Mouse (Mus musculus): Measurements from ENCODE around the gene Itga2b. TPM values are rescaled to one million over a fixed set of nuclear protein-coding genes. Genes with fewer than 3 reads are reported as not detected.
A peak's percentile ranks its signal among the peaks of the same experiment; 100 is the strongest.

The Itga2b gene
- total and polyA plus RNA-seq, 2 experiments from 2014 or later = 4.8 to 5.4 TPM

DNA sequence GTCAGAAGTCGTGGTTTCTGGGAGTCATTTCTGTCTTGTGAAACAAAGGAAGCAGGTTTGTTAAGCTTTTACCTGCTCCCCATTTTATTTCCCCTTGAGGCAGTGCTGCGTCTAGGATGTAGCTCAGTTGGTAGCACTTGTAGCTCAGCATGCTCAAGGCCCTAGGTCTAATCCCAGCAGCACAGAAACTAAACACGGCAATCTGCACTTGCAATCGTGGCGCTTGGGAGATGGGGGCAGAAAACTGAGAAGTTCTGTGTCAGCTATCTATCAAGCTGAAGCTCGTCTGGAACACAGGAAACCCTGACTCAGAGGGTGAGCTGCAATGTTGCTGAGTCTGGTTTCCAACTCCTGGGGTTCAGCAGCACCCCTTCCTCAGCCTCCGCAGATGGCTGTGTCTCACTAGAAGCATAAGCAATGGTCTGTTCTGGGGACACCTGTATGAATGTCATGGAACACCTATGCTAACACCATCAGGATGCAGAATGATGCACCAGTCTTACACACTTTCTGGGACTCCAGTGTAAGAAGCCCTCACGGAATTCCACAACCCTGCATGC, 40.9 kb downstream of the Itga2b start:
- H3K9ac ChIP-seq (replicated peaks; ENCODE audit: low read depth, low read length) = no peak overlapping the region
- no peaks in the 10 kb centered on the region for H3K9me3 ChIP-seq (replicated peaks; ENCODE audit: control insufficient read depth, low read length)
- H3K36me3 ChIP-seq (replicated peaks; ENCODE audit: control insufficient read depth, insufficient read depth, low read length) = no peaks in the 10 kb centered on the region; the same call in 1 of the 2 replicates
- WGBS = 59% methylated on average over 8 of the region's 8 CpGs
- H3K4me3 ChIP-seq (ENCODE audit: low read depth, low read length) = no peak overlapping the region
- no peaks in the 10 kb centered on the region for H3K27me3 ChIP-seq (ENCODE audit: control insufficient read depth, insufficient read depth, low read length)
- H3K27ac ChIP-seq (ENCODE audit: low read depth) = no peak overlapping the region
- DNase-seq (ENCODE audit: low spot score) (no peak), ATAC-seq (ENCODE audit: insufficient read depth, low read depth) (no peak)
- no peak for TF ChIP-seq CTCF (IDR thresholded peaks at IDR 0.05; ENCODE audit: low read depth)
- no peak for TF ChIP-seq EP300 (IDR thresholded peaks at IDR 0.05; ENCODE audit: low read depth)
- H3K4me2 ChIP-seq (ENCODE audit: low read depth, low read length) = peak overlapping the region; percentile 99; the same call in 1 of the 2 replicates
- H3K4me1 ChIP-seq (ENCODE audit: control insufficient read depth, insufficient read depth) = peaks cover 16% of the 10 kb centered on the region; the same call in 1 of the 2 replicates

DNA sequence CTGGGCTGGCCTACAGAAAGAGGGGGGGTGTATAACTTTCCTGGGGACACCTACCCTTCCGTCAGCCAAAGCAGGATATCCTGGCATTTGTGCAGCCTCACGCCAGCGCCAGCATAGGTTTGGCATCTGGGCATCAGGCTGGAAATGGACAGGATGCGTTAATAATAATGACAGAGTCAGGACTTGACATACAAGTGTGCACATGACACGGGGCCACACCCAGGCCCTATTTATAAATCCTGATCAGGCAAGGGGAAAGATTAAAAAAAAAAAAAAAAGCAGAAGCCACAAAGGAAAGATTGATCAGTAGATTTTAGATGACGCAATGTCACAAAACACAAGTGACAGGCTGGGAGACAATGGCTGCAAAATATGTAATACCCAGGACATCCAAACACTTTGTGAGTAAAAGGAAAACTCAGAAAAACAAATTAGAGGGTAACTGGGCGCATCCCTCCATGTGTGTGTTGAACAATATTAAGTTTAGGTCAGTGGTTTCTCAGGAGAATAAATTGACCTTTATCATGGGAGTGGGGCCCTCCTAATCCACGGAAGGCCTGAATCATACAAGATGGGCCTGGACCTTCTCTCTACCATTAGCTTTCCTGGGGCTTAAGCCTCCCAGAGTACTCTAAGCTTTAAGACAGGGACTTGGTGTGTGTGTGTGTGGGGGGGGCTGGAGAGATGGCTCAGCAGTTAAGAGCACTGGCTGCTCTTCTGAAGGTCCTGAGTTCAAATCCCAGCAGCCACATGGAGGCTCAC, 44.2 kb downstream of the Itga2b start:
- Histone ChIP-seq H3K27ac (ENCODE audit: low read depth) (no peak overlapping the region), H3K4me2 (ENCODE audit: low read depth, low read length) (no peak overlapping the region), H3K27me3 (ENCODE audit: control insufficient read depth, insufficient read depth, low read length) (no peaks in the 10 kb centered on the region), H3K36me3 (replicated peaks; ENCODE audit: control insufficient read depth, insufficient read depth, low read length) (no peaks in the 10 kb centered on the region), H3K9ac (replicated peaks; ENCODE audit: low read depth, low read length) (no peak overlapping the region), H3K4me3 (ENCODE audit: low read depth, low read length) (no peak overlapping the region), H3K9me3 (replicated peaks; ENCODE audit: control insufficient read depth, low read length) (no peaks in the 10 kb centered on the region; the same call in 1 of the 2 replicates), H3K4me1 (ENCODE audit: control insufficient read depth, insufficient read depth) (peaks cover 4% of the 10 kb centered on the region; the same call in 1 of the 2 replicates)
- no peak for DNase-seq (ENCODE audit: low spot score)
- 67% methylated on average over 8 of the region's 8 CpGs for WGBS
- ATAC-seq (ENCODE audit: insufficient read depth, low read depth) = no peak
- TF ChIP-seq CTCF (IDR thresholded peaks at IDR 0.05; ENCODE audit: low read depth) = no peak
- TF ChIP-seq EP300 (IDR thresholded peaks at IDR 0.05; ENCODE audit: low read depth) = no peak

DNA sequence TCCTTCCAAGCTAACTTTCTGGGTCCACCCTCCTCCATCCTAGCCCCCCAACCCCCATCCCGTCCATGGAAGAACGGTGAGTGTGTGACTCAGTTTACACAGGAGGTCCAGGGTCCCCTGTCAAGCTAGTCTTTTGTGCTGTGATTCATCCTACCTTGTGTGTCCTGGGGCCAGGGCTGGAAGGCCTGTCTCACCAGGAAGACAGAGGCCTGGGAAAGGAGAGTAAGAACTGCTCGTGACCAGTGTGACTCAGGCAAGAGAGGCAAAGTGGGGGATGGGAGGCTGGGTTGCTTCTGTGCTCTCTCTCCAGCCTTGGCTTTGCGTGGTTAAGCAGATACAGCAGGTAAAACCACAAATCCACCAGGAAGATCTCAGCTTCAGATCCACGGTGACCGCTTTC, 45.3 kb downstream of the Itga2b start:
- DNase-seq (ENCODE audit: low spot score) (no peak), ATAC-seq (ENCODE audit: insufficient read depth, low read depth) (no peak)
- no peaks in the 10 kb centered on the region for H3K27me3 ChIP-seq (ENCODE audit: control insufficient read depth, insufficient read depth, low read length)
- H3K4me1 ChIP-seq (ENCODE audit: control insufficient read depth, insufficient read depth) = peaks cover 2% of the 10 kb centered on the region; the same call in 1 of the 2 replicates
- no peak overlapping the region for H3K4me3 ChIP-seq (ENCODE audit: low read depth, low read length)
- H3K9me3 ChIP-seq (replicated peaks; ENCODE audit: control insufficient read depth, low read length) = peaks cover 2% of the 10 kb centered on the region; the same call in 1 of the 2 replicates
- no peak overlapping the region for H3K4me2 ChIP-seq (ENCODE audit: low read depth, low read length)
- H3K9ac ChIP-seq (replicated peaks; ENCODE audit: low read depth, low read length) = no peak overlapping the region
- TF ChIP-seq CTCF (IDR thresholded peaks at IDR 0.05; ENCODE audit: low read depth) (no peak), EP300 (IDR thresholded peaks at IDR 0.05; ENCODE audit: low read depth) (no peak)
- no peak overlapping the region for H3K27ac ChIP-seq (ENCODE audit: low read depth)
- H3K36me3 ChIP-seq (replicated peaks; ENCODE audit: control insufficient read depth, insufficient read depth, low read length) = no peaks in the 10 kb centered on the region
- WGBS = 79% methylated on average over 6 of the region's 6 CpGs

DNA sequence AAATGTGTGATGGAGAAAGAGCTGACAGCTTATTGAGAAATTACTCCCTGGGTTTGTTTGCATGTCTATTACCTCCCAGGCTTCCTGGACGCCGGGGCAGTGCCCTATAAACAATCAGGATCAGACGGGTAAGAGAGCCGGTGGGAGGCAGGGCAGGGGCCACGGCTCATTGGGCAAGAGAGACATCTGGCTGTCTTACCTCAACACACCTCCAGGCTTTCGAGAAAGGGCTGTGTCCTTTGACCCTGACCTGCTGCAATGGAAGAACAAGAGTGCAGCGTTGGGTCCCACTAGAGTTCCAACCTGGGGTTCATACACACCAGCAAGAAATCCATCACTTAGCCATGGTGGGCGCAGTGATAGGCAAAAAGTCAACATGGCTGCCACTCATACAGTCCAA, 48.4 kb downstream of the Itga2b start:
- Histone ChIP-seq H3K4me3 (ENCODE audit: low read depth, low read length) (no peak overlapping the region), H3K27ac (ENCODE audit: low read depth) (no peak overlapping the region), H3K27me3 (ENCODE audit: control insufficient read depth, insufficient read depth, low read length) (no peaks in the 10 kb centered on the region), H3K9me3 (replicated peaks; ENCODE audit: control insufficient read depth, low read length) (peaks cover 3% of the 10 kb centered on the region; the same call in 1 of the 2 replicates), H3K4me2 (ENCODE audit: low read depth, low read length) (no peak overlapping the region), H3K36me3 (replicated peaks; ENCODE audit: control insufficient read depth, insufficient read depth, low read length) (no peaks in the 10 kb centered on the region), H3K9ac (replicated peaks; ENCODE audit: low read depth, low read length) (no peak overlapping the region), H3K4me1 (ENCODE audit: control insufficient read depth, insufficient read depth) (no peaks in the 10 kb centered on the region)
- 58% methylated on average over 8 of the region's 8 CpGs for WGBS
- no peak for TF ChIP-seq CTCF (IDR thresholded peaks at IDR 0.05; ENCODE audit: low read depth)
- TF ChIP-seq EP300 (IDR thresholded peaks at IDR 0.05; ENCODE audit: low read depth) = no peak
- no peak for ATAC-seq (ENCODE audit: insufficient read depth, low read depth)
- no peak for DNase-seq (ENCODE audit: low spot score)

DNA sequence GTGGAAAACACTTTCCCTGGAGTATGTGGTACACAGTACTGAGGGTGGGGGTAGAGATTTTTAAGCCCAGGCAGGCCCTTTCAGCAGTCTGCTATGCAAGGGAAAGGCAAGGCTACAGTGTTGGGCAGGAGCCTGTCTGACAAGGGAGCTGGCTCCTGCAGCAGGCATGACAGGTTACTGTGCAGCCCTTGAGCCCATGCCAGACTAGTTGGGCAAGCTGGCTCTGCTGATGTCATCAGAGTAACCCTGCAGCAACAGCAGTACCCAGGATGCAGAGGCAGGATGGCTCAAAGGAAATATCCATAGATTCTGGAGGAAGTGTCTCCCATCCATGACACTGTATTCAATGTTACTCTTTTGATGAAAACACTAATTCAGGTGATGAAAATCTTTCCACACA, 51.0 kb downstream of the Itga2b start:
- H3K4me3 ChIP-seq (ENCODE audit: low read depth, low read length) = no peak overlapping the region
- ATAC-seq (ENCODE audit: insufficient read depth, low read depth) (no peak), DNase-seq (ENCODE audit: low spot score) (no peak)
- no peaks in the 10 kb centered on the region for H3K27me3 ChIP-seq (ENCODE audit: control insufficient read depth, insufficient read depth, low read length)
- H3K9ac ChIP-seq (replicated peaks; ENCODE audit: low read depth, low read length) = no peak overlapping the region
- peaks cover 3% of the 10 kb centered on the region; the same call in 1 of the 2 replicates for H3K9me3 ChIP-seq (replicated peaks; ENCODE audit: control insufficient read depth, low read length)
- no peak for TF ChIP-seq EP300 (IDR thresholded peaks at IDR 0.05; ENCODE audit: low read depth)
- no peak for TF ChIP-seq CTCF (IDR thresholded peaks at IDR 0.05; ENCODE audit: low read depth)
- H3K4me2 ChIP-seq (ENCODE audit: low read depth, low read length) = no peak overlapping the region
- no peaks in the 10 kb centered on the region for H3K36me3 ChIP-seq (replicated peaks; ENCODE audit: control insufficient read depth, insufficient read depth, low read length)
- H3K27ac ChIP-seq (ENCODE audit: low read depth) = no peak overlapping the region
- no peaks in the 10 kb centered on the region for H3K4me1 ChIP-seq (ENCODE audit: control insufficient read depth, insufficient read depth)

Data from heart, postnatal 0 days (tissue).